Mouse (Mus musculus): Measurements from ENCODE around the gene Emilin2. TPM values are rescaled to one million over a fixed set of nuclear protein-coding genes. Genes with fewer than 3 reads are reported as not detected.

The Emilin2 gene
- polyA plus RNA-seq, 1 experiment = 0.85 TPM

DNA sequence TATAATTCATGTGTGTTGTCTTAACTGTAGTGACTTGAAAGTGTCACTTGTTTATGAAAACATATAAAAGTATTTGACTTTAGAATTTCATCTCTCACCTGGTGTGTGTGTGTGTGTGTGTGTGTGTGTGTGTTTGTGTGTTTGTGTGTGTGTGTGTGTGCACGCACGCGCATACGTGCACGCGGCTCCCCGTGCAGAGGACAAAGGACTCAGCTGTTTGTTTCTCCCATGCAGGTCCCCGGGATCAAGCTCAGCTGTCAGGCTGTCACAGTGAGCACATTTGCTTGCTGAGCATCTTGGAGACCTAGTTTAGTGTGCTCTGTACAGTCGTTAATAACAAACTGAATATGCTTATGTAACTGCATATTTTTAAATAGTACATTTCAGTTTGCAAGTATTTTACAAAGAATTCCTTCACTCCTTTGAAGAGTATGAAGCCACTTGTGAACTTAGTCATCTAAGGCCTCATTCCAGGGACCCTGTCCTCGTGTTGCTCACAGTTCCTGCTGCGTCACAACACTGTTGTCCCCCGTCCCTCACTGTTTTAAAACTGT lies 77.7 kb downstream of the Emilin2 start:
- 90% methylated on average over 12 of the region's 12 CpGs for whole genome bisulfite sequencing
- no peak for TF ChIP-seq POLR2A (IDR thresholded peaks at IDR 0.05; ENCODE audit: low read depth, low read length)
- TF ChIP-seq CTCF (IDR thresholded peaks at IDR 0.05; ENCODE audit: extremely low read depth, insufficient read length, insufficient replicate concordance, low read depth, low read length) = no peak
- H3K4me1 ChIP-seq (ENCODE audit: control insufficient read depth, insufficient read depth, insufficient read length, low read length) = no peaks in the 10 kb centered on the region
- peaks cover 60% of the 10 kb centered on the region for H3K36me3 ChIP-seq (ENCODE audit: control insufficient read depth, insufficient read depth, low read length)
- H3K4me3 ChIP-seq (ENCODE audit: low read depth, low read length) = no peak overlapping the region
- no peaks in the 10 kb centered on the region for H3K27me3 ChIP-seq (ENCODE audit: control insufficient read depth, insufficient read depth, low read length)
- H3K27ac ChIP-seq (ENCODE audit: insufficient read depth, low read depth, low read length) = no peak overlapping the region

- Histone ChIP-seq H3K4me3 (ENCODE audit: low read depth, low read length) (no peak overlapping the region), H3K36me3 (ENCODE audit: control insufficient read depth, insufficient read depth, low read length) (peaks cover 57% of the 10 kb centered on the region), H3K4me1 (ENCODE audit: control insufficient read depth, insufficient read depth, insufficient read length, low read length) (no peaks in the 10 kb centered on the region), H3K27ac (ENCODE audit: insufficient read depth, low read depth, low read length) (no peak overlapping the region), H3K27me3 (ENCODE audit: control insufficient read depth, insufficient read depth, low read length) (no peaks in the 10 kb centered on the region)
- no peak for TF ChIP-seq POLR2A (IDR thresholded peaks at IDR 0.05; ENCODE audit: low read depth, low read length)
- TF ChIP-seq CTCF (IDR thresholded peaks at IDR 0.05; ENCODE audit: extremely low read depth, insufficient read length, insufficient replicate concordance, low read depth, low read length) = no peak
- 91% methylated on average over 4 of the region's 4 CpGs for WGBS
Measured at GRCm38 (mm10) chr17:71233210-71233609, 78.6 kb downstream of the Emilin2 start.

DNA sequence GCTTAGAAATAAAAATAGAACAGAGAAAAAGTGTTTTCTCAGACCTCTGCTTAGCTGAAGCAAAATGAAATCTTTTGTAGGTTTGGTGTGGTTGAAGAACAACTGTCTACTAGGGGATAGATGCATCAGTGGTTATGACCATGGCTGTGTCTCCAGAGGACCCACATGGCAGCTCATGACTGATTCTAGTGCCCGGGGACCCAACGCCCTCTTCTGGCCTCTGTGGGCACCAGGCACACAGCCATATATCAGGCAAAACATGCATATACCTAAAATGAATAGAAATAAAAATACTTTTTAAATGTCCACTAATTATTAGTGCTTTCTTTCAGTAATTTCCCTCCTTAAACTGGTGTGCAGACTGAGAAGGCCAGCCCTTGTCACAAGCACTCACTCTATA lies 79.8 kb downstream of the Emilin2 start:
- Histone ChIP-seq H3K36me3 (ENCODE audit: control insufficient read depth, insufficient read depth, low read length) (peaks cover 50% of the 10 kb centered on the region), H3K4me3 (ENCODE audit: low read depth, low read length) (no peak overlapping the region), H3K27me3 (ENCODE audit: control insufficient read depth, insufficient read depth, low read length) (no peaks in the 10 kb centered on the region), H3K4me1 (ENCODE audit: control insufficient read depth, insufficient read depth, insufficient read length, low read length) (no peaks in the 10 kb centered on the region), H3K27ac (ENCODE audit: insufficient read depth, low read depth, low read length) (no peak overlapping the region)
- TF ChIP-seq POLR2A (IDR thresholded peaks at IDR 0.05; ENCODE audit: low read depth, low read length) (no peak), CTCF (IDR thresholded peaks at IDR 0.05; ENCODE audit: extremely low read depth, insufficient read length, insufficient replicate concordance, low read depth, low read length) (no peak)
- 91% methylated on average over 2 of the region's 2 CpGs for WGBS

DNA sequence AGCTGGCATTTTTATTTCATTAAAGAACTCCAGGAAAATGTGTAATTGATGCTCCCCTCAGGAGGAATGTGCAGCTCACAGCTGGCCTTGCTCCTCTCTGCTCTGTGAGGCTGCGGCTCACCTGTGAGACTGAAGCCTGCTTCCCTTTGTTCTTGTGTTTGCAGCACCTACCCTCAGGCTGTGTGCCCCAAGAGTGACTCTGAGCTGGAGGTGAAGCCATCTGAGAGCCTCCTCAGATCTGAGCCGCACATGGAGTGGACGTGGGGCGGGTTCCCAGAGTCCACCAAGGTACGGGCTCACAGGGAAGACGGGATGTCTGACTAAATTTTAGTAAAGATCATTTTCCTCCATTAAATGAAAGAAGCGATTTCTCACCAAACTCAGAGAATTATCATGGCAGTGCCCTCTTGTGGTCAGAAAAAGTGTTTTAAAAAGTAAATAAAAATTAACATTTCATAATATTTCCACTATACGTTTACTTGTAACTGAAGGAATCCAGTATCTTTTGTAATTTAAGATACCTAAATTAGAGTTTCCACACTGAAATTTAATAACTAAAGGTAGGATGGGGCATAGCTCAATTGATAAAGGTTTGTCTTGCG lies 81.6 kb downstream of the Emilin2 start:
- Histone ChIP-seq H3K4me3 (ENCODE audit: low read depth, low read length) (no peak overlapping the region), H3K4me1 (ENCODE audit: control insufficient read depth, insufficient read depth, insufficient read length, low read length) (no peaks in the 10 kb centered on the region), H3K27ac (ENCODE audit: insufficient read depth, low read depth, low read length) (no peak overlapping the region), H3K36me3 (ENCODE audit: control insufficient read depth, insufficient read depth, low read length) (peaks cover 46% of the 10 kb centered on the region), H3K27me3 (ENCODE audit: control insufficient read depth, insufficient read depth, low read length) (no peaks in the 10 kb centered on the region)
- TF ChIP-seq POLR2A (IDR thresholded peaks at IDR 0.05; ENCODE audit: low read depth, low read length) (no peak), CTCF (IDR thresholded peaks at IDR 0.05; ENCODE audit: extremely low read depth, insufficient read length, insufficient replicate concordance, low read depth, low read length) (peak; percentile 51; the same call in 1 of the 2 replicates)
- 73% methylated on average over 9 of the region's 9 CpGs for WGBS

DNA sequence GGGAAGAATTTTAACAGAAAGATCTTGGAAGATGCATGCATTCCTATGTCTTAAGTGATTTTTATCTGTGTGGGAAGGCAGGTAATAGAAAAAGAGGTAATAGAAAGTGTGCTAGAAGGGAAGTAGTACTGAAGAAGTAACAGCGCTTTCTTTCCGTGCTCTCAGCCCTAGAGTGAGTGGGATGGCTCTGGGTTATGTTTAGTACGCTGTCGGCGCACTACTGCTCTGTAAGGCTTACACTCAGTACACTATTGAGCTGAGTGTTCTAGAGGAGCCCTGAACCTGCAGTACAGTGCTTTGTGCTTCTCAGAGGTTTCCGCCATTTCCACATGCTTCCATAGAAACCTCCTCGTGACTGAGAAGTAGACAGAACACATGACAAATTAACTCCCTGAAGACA lies 83.1 kb downstream of the Emilin2 start:
- no peak overlapping the region for H3K4me3 ChIP-seq (ENCODE audit: low read depth, low read length)
- TF ChIP-seq CTCF (IDR thresholded peaks at IDR 0.05; ENCODE audit: extremely low read depth, insufficient read length, insufficient replicate concordance, low read depth, low read length) = no peak
- TF ChIP-seq POLR2A (IDR thresholded peaks at IDR 0.05; ENCODE audit: low read depth, low read length) = no peak
- no peaks in the 10 kb centered on the region for H3K27me3 ChIP-seq (ENCODE audit: control insufficient read depth, insufficient read depth, low read length)
- H3K27ac ChIP-seq (ENCODE audit: insufficient read depth, low read depth, low read length) = no peak overlapping the region
- peaks cover 2% of the 10 kb centered on the region; the same call in 1 of the 2 replicates for H3K4me1 ChIP-seq (ENCODE audit: control insufficient read depth, insufficient read depth, insufficient read length, low read length)
- 91% methylated on average over 7 of the region's 7 CpGs for WGBS
- peaks cover 50% of the 10 kb centered on the region for H3K36me3 ChIP-seq (ENCODE audit: control insufficient read depth, insufficient read depth, low read length)

DNA sequence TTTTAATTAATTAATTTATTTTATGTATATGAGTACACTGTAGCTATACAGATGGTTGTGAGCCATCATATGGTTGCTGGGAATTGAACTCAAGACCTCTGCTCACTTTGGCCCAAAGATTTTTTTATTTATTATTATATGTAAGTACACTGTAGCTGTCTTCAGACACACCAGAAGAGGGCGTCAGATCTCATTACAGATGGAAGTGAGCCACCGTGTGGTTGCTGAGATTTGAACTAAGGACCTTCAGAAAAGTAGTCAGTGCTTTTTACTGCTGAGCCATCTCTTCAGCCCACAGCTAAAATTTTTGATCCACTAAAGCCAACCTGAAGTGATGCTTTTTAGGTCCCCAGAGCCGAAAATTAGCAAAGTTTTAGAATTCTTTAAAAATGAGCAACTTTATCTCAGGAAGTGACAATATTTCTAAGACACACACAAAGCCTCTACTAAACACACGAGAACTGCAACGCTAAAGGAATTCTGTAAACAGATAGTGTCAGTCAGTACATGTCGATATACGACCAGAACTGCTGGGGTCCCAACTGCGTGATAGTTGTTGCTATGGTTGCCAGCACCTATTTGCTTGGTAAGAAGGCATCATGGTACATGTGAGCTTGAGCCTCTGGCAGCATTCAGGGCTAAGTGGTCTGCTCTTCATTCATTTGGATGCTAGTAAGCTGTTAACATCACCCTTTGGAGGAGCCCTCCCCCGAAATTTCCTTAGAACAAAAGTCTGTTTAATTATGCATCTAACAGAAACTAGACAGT lies 84.5 kb downstream of the Emilin2 start:
- Histone ChIP-seq H3K36me3 (ENCODE audit: control insufficient read depth, insufficient read depth, low read length) (peaks cover 50% of the 10 kb centered on the region), H3K27ac (ENCODE audit: insufficient read depth, low read depth, low read length) (no peak overlapping the region), H3K4me3 (ENCODE audit: low read depth, low read length) (no peak overlapping the region), H3K4me1 (ENCODE audit: control insufficient read depth, insufficient read depth, insufficient read length, low read length) (peaks cover 2% of the 10 kb centered on the region; the same call in 1 of the 2 replicates), H3K27me3 (ENCODE audit: control insufficient read depth, insufficient read depth, low read length) (no peaks in the 10 kb centered on the region)
- WGBS = 90% methylated on average over 9 of the region's 9 CpGs
- TF ChIP-seq CTCF (IDR thresholded peaks at IDR 0.05; ENCODE audit: extremely low read depth, insufficient read length, insufficient replicate concordance, low read depth, low read length) = no peak
- no peak for TF ChIP-seq POLR2A (IDR thresholded peaks at IDR 0.05; ENCODE audit: low read depth, low read length)

DNA sequence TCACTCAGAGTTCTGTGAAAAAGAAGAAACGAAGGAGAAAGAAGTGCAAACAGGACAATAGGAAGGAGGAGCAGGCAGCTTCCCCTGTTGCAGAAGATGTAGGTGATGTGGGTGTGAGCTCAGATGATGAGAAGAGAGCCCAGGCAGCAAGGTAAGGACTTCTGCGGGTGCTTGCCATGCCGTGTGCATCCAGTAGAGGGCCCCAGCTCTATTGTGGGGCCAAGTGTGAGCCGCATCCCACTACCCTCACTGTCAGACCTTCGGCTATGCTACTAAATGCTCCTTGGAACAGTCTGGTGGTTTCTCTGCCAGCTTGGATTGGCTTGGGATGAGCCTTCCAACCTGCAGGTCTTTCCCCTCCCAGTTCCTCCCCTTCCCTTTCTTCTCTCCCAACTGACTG lies 86.7 kb downstream of the Emilin2 start:
- Histone ChIP-seq H3K4me3 (ENCODE audit: low read depth, low read length) (no peak overlapping the region), H3K27ac (ENCODE audit: insufficient read depth, low read depth, low read length) (0 out of 2 replicates have a peak overlapping the region, but pooled peaks have one; percentile 6), H3K36me3 (ENCODE audit: control insufficient read depth, insufficient read depth, low read length) (peaks cover 39% of the 10 kb centered on the region), H3K27me3 (ENCODE audit: control insufficient read depth, insufficient read depth, low read length) (no peaks in the 10 kb centered on the region), H3K4me1 (ENCODE audit: control insufficient read depth, insufficient read depth, insufficient read length, low read length) (peaks cover 2% of the 10 kb centered on the region; the same call in 1 of the 2 replicates)
- TF ChIP-seq CTCF (IDR thresholded peaks at IDR 0.05; ENCODE audit: extremely low read depth, insufficient read length, insufficient replicate concordance, low read depth, low read length) (peak; percentile 59; the same call in 1 of the 2 replicates), POLR2A (IDR thresholded peaks at IDR 0.05; ENCODE audit: low read depth, low read length) (no peak)
- 53% methylated on average over 5 of the region's 5 CpGs for WGBS

Data from small intestine, adult 2 months (tissue).